Mouse (Mus musculus) CH12.LX (cell line): Measurements from ENCODE around the gene Nol4l. TPM values are rescaled to one million over a fixed set of nuclear protein-coding genes. Genes with fewer than 3 reads are reported as not detected.

Experiments
- DNase-seq: peaks from one replicate; pipeline ENCODE4 v3.0.0-alpha.2; 2013; ENCODE audit errors: extremely low read depth
- H3K27ac ChIP-seq: 2 replicates; pipeline ENCODE4 v1.5.1; 2012; ENCODE audit warnings: low read depth, mild to moderate bottlenecking, control low read depth, moderate library complexity; ENCODE audit not compliant: insufficient read depth
- H3K27me3 ChIP-seq: replicated peaks from 2 replicates; pipeline ENCODE3; 2012; ENCODE audit warnings: inconsistent platforms
- H3K36me3 ChIP-seq, 2 experiments: replicated peaks in 1 of 2; 2 replicates each; pipeline versions ENCODE3 to v1.6.1; 2012; ENCODE audit warnings: inconsistent platforms in 1 of 2, low read length in 1 of 2, mild to moderate bottlenecking in 1 of 2, mixed read lengths in 1 of 2, moderate library complexity in 1 of 2; ENCODE audit not compliant: control insufficient read depth in 1 of 2, insufficient read depth in 1 of 2
- H3K4me1 ChIP-seq, 2 experiments: 2 replicates each; pipeline ENCODE4 v1.6.1; 2012; ENCODE audit warnings: inconsistent platforms in 1 of 2, moderate library complexity in 1 of 2; ENCODE audit not compliant: insufficient read depth in 2 of 2, control insufficient read depth in 1 of 2
- H3K4me2 ChIP-seq: 2 replicates; pipeline ENCODE4 v1.6.1; 2012; ENCODE audit warnings: low read depth, mild to moderate bottlenecking, control low read depth; ENCODE audit not compliant: poor library complexity, insufficient read depth, severe bottlenecking
- H3K4me3 ChIP-seq, 3 experiments: fragments of 150-350 bp in 1 of 3; sonication (generic) in 1 of 3; replicated peaks in 1 of 3; 2 replicates each; pipeline versions ENCODE3 to v1.5.1; 2011 to 2012; ENCODE audit warnings: low read depth in 2 of 3, low read length in 2 of 3, mild to moderate bottlenecking in 2 of 3, moderate library complexity in 2 of 3, control low read depth in 1 of 3, improper control_type of control experiment in 1 of 3, inconsistent platforms in 1 of 3, mixed read lengths in 1 of 3; ENCODE audit not compliant: poor library complexity in 1 of 3
- H3K79me2 ChIP-seq: replicated peaks from 2 replicates; pipeline ENCODE4 v1.6.1; 2012; ENCODE audit warnings: mild to moderate bottlenecking, moderate library complexity; ENCODE audit not compliant: control insufficient read depth, poor library complexity, insufficient read depth, severe bottlenecking; ENCODE audit errors: extremely low read depth
- H3K9ac ChIP-seq: 2 replicates; pipeline ENCODE4 v1.6.1; 2012; ENCODE audit warnings: low read depth, mild to moderate bottlenecking, control low read depth, moderate library complexity; ENCODE audit not compliant: insufficient read depth
- H3K9me3 ChIP-seq: replicated peaks from 2 replicates; pipeline ENCODE3; 2012; ENCODE audit warnings: low read length, inconsistent platforms, mixed read lengths
- BHLHE40 ChIP-seq: IDR thresholded peaks from 2 replicates; pipeline ENCODE4 v1.6.1; 2011; ENCODE audit warnings: mild to moderate bottlenecking, low read depth, low read length, improper control_type of control experiment
- CHD2 ChIP-seq: IDR thresholded peaks from 2 replicates; pipeline ENCODE4 v1.6.1; 2011; ENCODE audit warnings: low read length, improper control_type of control experiment
- CTCF ChIP-seq, 2 experiments: IDR thresholded peaks in 1 of 2; conservative IDR thresholded peaks in 1 of 2; 2 replicates each; pipeline ENCODE4 v1.5.1; 2011 to 2012; ENCODE audit warnings: low read depth in 2 of 2, low read length in 2 of 2, improper control_type of control experiment in 1 of 2, inconsistent platforms in 1 of 2, mild to moderate bottlenecking in 1 of 2, moderate library complexity in 1 of 2
- E2F4 ChIP-seq: IDR thresholded peaks from 2 replicates; pipeline ENCODE4 v1.6.1; 2011; ENCODE audit warnings: low read depth, low read length, improper control_type of control experiment; ENCODE audit not compliant: insufficient replicate concordance
- ELF1 ChIP-seq: IDR thresholded peaks from 2 replicates; pipeline ENCODE4 v1.6.1; 2014; ENCODE audit warnings: low read depth, mild to moderate bottlenecking, inconsistent platforms, low read length, improper control_type of control experiment
- EP300 ChIP-seq: IDR thresholded peaks from 2 replicates; pipeline ENCODE4 v1.6.1; 2011; ENCODE audit warnings: low read length, improper control_type of control experiment
- ETS1 ChIP-seq: conservative IDR thresholded peaks from 2 replicates; pipeline ENCODE4 v1.6.1; 2012; ENCODE audit warnings: low read depth, mild to moderate bottlenecking, inconsistent platforms, low read length, improper control_type of control experiment, moderate library complexity
- HCFC1 ChIP-seq: IDR thresholded peaks from 2 replicates; pipeline ENCODE4 v1.6.1; 2012; ENCODE audit warnings: low read depth, mild to moderate bottlenecking, inconsistent platforms, low read length, improper control_type of control experiment
- IRF4 ChIP-seq: IDR thresholded peaks from 2 replicates; pipeline ENCODE4 v1.6.1; 2014; ENCODE audit warnings: low read depth, mild to moderate bottlenecking, inconsistent platforms, low read length, improper control_type of control experiment
- JUN ChIP-seq: IDR thresholded peaks from 2 replicates; pipeline ENCODE4 v1.6.1; 2011; ENCODE audit warnings: low read depth, mild to moderate bottlenecking, low read length, improper control_type of control experiment, moderate library complexity; ENCODE audit not compliant: insufficient read depth
- KAT2A ChIP-seq: IDR thresholded peaks from 2 replicates; pipeline ENCODE4 v1.6.1; 2012; ENCODE audit warnings: low read length, improper control_type of control experiment, inconsistent platforms; ENCODE audit not compliant: insufficient replicate concordance
- MAX ChIP-seq: IDR thresholded peaks from 2 replicates; pipeline ENCODE4 v1.6.1; 2011; ENCODE audit warnings: low read length, improper control_type of control experiment
- MAZ ChIP-seq: IDR thresholded peaks from 2 replicates; pipeline ENCODE4 v1.6.1; 2012; ENCODE audit warnings: low read depth, mild to moderate bottlenecking, inconsistent platforms, low read length, improper control_type of control experiment, moderate library complexity
- MEF2A ChIP-seq: IDR thresholded peaks from 2 replicates; pipeline ENCODE4 v1.6.1; 2014; ENCODE audit warnings: low read depth, mild to moderate bottlenecking, inconsistent platforms, low read length, improper control_type of control experiment, borderline replicate concordance
- NRF1 ChIP-seq: IDR thresholded peaks from 2 replicates; pipeline ENCODE4 v1.6.1; 2014; ENCODE audit warnings: low read depth, mild to moderate bottlenecking, inconsistent platforms, low read length, improper control_type of control experiment, moderate library complexity
- PAX5 ChIP-seq: IDR thresholded peaks from 2 replicates; pipeline ENCODE4 v1.6.1; 2012; ENCODE audit warnings: low read length, inconsistent platforms, mixed read lengths
- POLR2A ChIP-seq: IDR thresholded peaks from 2 replicates; pipeline ENCODE4 v1.6.1; 2011; ENCODE audit warnings: low read depth, mild to moderate bottlenecking, improper control_type of control experiment, low read length
- POLR2AphosphoS2 ChIP-seq: IDR thresholded peaks from 2 replicates; pipeline ENCODE4 v1.6.1; 2011; ENCODE audit warnings: low read depth, low read length, improper control_type of control experiment
- RAD21 ChIP-seq: IDR thresholded peaks from 2 replicates; pipeline ENCODE4 v1.6.1; 2011; ENCODE audit warnings: low read depth, mild to moderate bottlenecking, low read length, improper control_type of control experiment, moderate library complexity
- RCOR1 ChIP-seq: conservative IDR thresholded peaks from 2 replicates; pipeline ENCODE4 v1.6.1; 2012; ENCODE audit warnings: low read depth, mild to moderate bottlenecking, inconsistent platforms, low read length, improper control_type of control experiment
- SMC3 ChIP-seq: IDR thresholded peaks from 2 replicates; pipeline ENCODE4 v1.6.1; 2011; ENCODE audit warnings: low read depth, low read length, improper control_type of control experiment
- TBP ChIP-seq: conservative IDR thresholded peaks from 2 replicates; pipeline ENCODE4 v1.6.1; 2011; ENCODE audit warnings: low read depth, low read length, improper control_type of control experiment
- TCF12 ChIP-seq: IDR thresholded peaks from 2 replicates; pipeline ENCODE4 v1.6.1; 2014; ENCODE audit warnings: low read depth, mild to moderate bottlenecking, inconsistent platforms, low read length, improper control_type of control experiment
- UBTF ChIP-seq: IDR thresholded peaks from 2 replicates; pipeline ENCODE4 v1.6.1; 2012; ENCODE audit warnings: low read depth, mild to moderate bottlenecking, inconsistent platforms, low read length, improper control_type of control experiment, moderate library complexity
- USF1 ChIP-seq: IDR thresholded peaks from 2 replicates; pipeline ENCODE4 v1.6.1; 2014; ENCODE audit warnings: low read depth, mild to moderate bottlenecking, inconsistent platforms, low read length, improper control_type of control experiment
- ZMIZ1 ChIP-seq: IDR thresholded peaks from 2 replicates; pipeline ENCODE4 v1.6.1; 2012; ENCODE audit warnings: low read depth, mild to moderate bottlenecking, inconsistent platforms, low read length, improper control_type of control experiment
- dilution Hi-C: fragments of 300-500 bp; cut with MboI; formaldehyde crosslinking; loops from 2 replicates; pipeline ENCODE4 v1.14.3; 2020; ENCODE audit warnings: low sequenced_read_pairs; ENCODE audit not compliant: extremely low pct_unique_long_range_greater_than_20kb, extremely low pct_ligation_motif_present
- in situ Hi-C: fragments of 300-500 bp; cut with MboI; formaldehyde crosslinking; loops from 3 replicates; pipeline ENCODE4 v1.14.3; 2019; ENCODE audit warnings: low sequenced_read_pairs, low pct_ligation_motif_present, low pct_unique_long_range_greater_than_20kb, mixed read lengths
- polyA plus RNA-seq: library from polyadenylated mRNA; unstranded; fragments of >175 nt; gene quantifications from 2 replicates; pipeline ENCODE4 v1.2.1, GENCODE M21; 2012; ENCODE audit warnings: low read depth; ENCODE audit not compliant: insufficient read length
- total RNA-seq, 2 experiments: library from RNA; depleted of rRNA; stranded (reverse); fragments of 300-350 nt in 1 of 2; fragments of >200 nt in 1 of 2; gene quantifications; 2 replicates each; pipeline ENCODE4 v1.2.3; 2012 to 2014

Gene Nol4l
- total and polyA plus RNA-seq, 3 experiments, result 1.3 to 3.7 (median 3.5) TPM

DNA sequence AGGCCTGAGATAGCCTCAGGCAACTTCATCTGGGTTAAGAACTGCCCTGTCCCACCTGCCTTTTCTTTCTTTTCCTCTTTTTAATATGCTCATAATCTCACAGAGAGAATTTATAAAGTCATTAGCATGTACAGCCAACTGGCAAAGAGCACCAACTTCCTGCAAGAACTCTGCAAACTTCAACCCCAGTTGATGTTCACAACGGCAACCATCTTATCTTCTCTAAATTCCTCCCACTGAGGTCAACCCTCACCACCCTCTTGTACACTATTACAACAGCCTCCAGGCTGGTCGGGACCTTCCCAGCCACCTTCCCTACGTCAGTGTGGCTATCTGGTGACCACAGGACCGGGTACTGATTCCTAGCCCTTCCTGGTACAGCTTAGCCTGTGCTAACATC lies 27.5 kb upstream of the Nol4l start:
- H3K4me2 ChIP-seq, result no peak overlapping the region
- no peaks in the 10 kb centered on the region for H3K27me3 ChIP-seq
- TF ChIP-seq HCFC1 (no peak), E2F4 (no peak), EP300 (no peak), TBP (no peak), JUN (no peak), PAX5 (no peak), POLR2AphosphoS2 (no peak), IRF4 (no peak), NRF1 (no peak), MAZ (no peak)
- H3K4me3 ChIP-seq, result no peak overlapping the region
- in situ Hi-C loops, result no loop called here
- H3K4me1 ChIP-seq, result peaks cover 31 to 39% of the 10 kb centered on the region in 2 experiments
- H3K9ac ChIP-seq, result no peak overlapping the region
- dilution Hi-C loops, result no loop called here
- no peak overlapping the region for H3K27ac ChIP-seq
- no peak for DNase-seq
- no peaks in the 10 kb centered on the region for H3K9me3 ChIP-seq
- H3K36me3 ChIP-seq, result no peaks in the 10 kb centered on the region
- H3K79me2 ChIP-seq, result no peaks in the 10 kb centered on the region

DNA sequence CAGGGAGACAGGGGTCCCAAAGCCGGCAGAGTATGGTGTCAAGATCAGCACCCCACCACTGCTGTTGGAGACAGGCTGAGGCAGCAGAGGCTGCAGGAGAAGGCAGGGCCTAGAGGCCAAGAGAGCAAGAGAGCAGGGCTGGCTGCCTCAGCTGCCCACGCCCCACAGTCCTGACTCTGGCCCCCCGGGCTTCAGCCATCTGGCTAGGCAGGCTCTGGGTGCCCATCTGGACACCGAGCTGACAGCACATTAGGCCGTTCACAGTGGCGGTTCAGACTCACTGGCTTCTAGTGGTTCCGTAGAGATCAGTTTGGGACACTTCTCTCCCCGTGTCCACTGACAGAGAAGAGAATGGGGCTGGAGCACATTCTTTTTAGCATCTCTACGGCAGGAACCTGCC lies 26.4 kb upstream of the Nol4l start:
- no peak for TF ChIP-seq RAD21
- TF ChIP-seq ETS1, result no peak
- TF ChIP-seq RCOR1, result no peak
- no peak for TF ChIP-seq ZMIZ1
- no peak for TF ChIP-seq KAT2A
- no peak for TF ChIP-seq TCF12
- no peak for TF ChIP-seq HCFC1
- no peak for TF ChIP-seq UBTF
- TF ChIP-seq USF1, result no peak
- TF ChIP-seq MEF2A, result no peak
- TF ChIP-seq JUN, result no peak
- TF ChIP-seq CTCF (conservative IDR thresholded peaks at IDR 0.05 in 1 of 2, IDR thresholded peaks at IDR 0.05 in 1 of 2; ENCODE audit: low read depth in 2 of 2, low read length in 2 of 2), result no peak
- no peak for TF ChIP-seq MAZ
- TF ChIP-seq IRF4, result no peak
- no peak for TF ChIP-seq MAX
- no peak for TF ChIP-seq SMC3
- TF ChIP-seq POLR2A, result no peak
- TF ChIP-seq CHD2, result no peak
- TF ChIP-seq BHLHE40, result no peak
- TF ChIP-seq ELF1, result no peak
- no peak for DNase-seq
- H3K27ac ChIP-seq, result no peak overlapping the region
- H3K79me2 ChIP-seq, result no peaks in the 10 kb centered on the region
- dilution Hi-C loops (no loop called here), in situ Hi-C loops (no loop called here)
- H3K36me3 ChIP-seq, result no peaks in the 10 kb centered on the region
- no peaks in the 10 kb centered on the region for H3K9me3 ChIP-seq
- H3K9ac ChIP-seq, result no peak overlapping the region
- H3K27me3 ChIP-seq, result no peaks in the 10 kb centered on the region
- peaks cover 22 to 30% of the 10 kb centered on the region in 2 experiments for H3K4me1 ChIP-seq
- no peak overlapping the region for H3K4me2 ChIP-seq
- H3K4me3 ChIP-seq, result no peak overlapping the region
